Mouse (Mus musculus) CH12.LX (cell line): ENCODE measurements at regions not wholly inside any gene's neighbourhood (a gene's known extent, or its start where the extent isn't known, plus 50 kb on each side); places are given as distances from the start of the nearest gene placed in this dataset.

ENCODE experiments used
- BHLHE40 ChIP-seq: IDR thresholded peaks from 2 replicates; pipeline ENCODE4 v1.6.1; 2011; ENCODE audit warnings: mild to moderate bottlenecking, low read depth, low read length, improper control_type of control experiment
- CTCF ChIP-seq, 2 experiments: IDR thresholded peaks in 1 of 2; conservative IDR thresholded peaks in 1 of 2; 2 replicates each; pipeline ENCODE4 v1.5.1; 2011 to 2012; ENCODE audit warnings: low read depth in 2 of 2, low read length in 2 of 2, improper control_type of control experiment in 1 of 2, inconsistent platforms in 1 of 2, mild to moderate bottlenecking in 1 of 2, moderate library complexity in 1 of 2
- E2F4 ChIP-seq: IDR thresholded peaks from 2 replicates; pipeline ENCODE4 v1.6.1; 2011; ENCODE audit warnings: low read depth, low read length, improper control_type of control experiment; ENCODE audit not compliant: insufficient replicate concordance
- ELF1 ChIP-seq: IDR thresholded peaks from 2 replicates; pipeline ENCODE4 v1.6.1; 2014; ENCODE audit warnings: low read depth, mild to moderate bottlenecking, inconsistent platforms, low read length, improper control_type of control experiment
- EP300 ChIP-seq: IDR thresholded peaks from 2 replicates; pipeline ENCODE4 v1.6.1; 2011; ENCODE audit warnings: low read length, improper control_type of control experiment
- JUND ChIP-seq: conservative IDR thresholded peaks from 2 replicates; pipeline ENCODE4 v1.6.1; 2011; ENCODE audit warnings: low read depth, low read length, improper control_type of control experiment
- MAFK ChIP-seq: IDR thresholded peaks from 2 replicates; pipeline ENCODE4 v1.6.1; 2011; ENCODE audit warnings: low read length, improper control_type of control experiment; ENCODE audit not compliant: insufficient replicate concordance
- MEF2A ChIP-seq: IDR thresholded peaks from 2 replicates; pipeline ENCODE4 v1.6.1; 2014; ENCODE audit warnings: low read depth, mild to moderate bottlenecking, inconsistent platforms, low read length, improper control_type of control experiment, borderline replicate concordance
- POLR2A ChIP-seq: IDR thresholded peaks from 2 replicates; pipeline ENCODE4 v1.6.1; 2011; ENCODE audit warnings: low read depth, mild to moderate bottlenecking, improper control_type of control experiment, low read length
- POLR2AphosphoS2 ChIP-seq: IDR thresholded peaks from 2 replicates; pipeline ENCODE4 v1.6.1; 2011; ENCODE audit warnings: low read depth, low read length, improper control_type of control experiment
- RAD21 ChIP-seq: IDR thresholded peaks from 2 replicates; pipeline ENCODE4 v1.6.1; 2011; ENCODE audit warnings: low read depth, mild to moderate bottlenecking, low read length, improper control_type of control experiment, moderate library complexity
- USF2 ChIP-seq: conservative IDR thresholded peaks from 2 replicates; pipeline ENCODE4 v1.6.1; 2011; ENCODE audit warnings: low read depth, low read length, improper control_type of control experiment
- ZC3H11A ChIP-seq: IDR thresholded peaks from 2 replicates; pipeline ENCODE4 v1.6.1; 2012; ENCODE audit warnings: low read depth, mild to moderate bottlenecking, inconsistent platforms, low read length, improper control_type of control experiment
- ZNF384 ChIP-seq: IDR thresholded peaks from 2 replicates; pipeline ENCODE4 v1.6.1; 2012; ENCODE audit warnings: low read depth, low read length, improper control_type of control experiment, inconsistent platforms

DNA sequence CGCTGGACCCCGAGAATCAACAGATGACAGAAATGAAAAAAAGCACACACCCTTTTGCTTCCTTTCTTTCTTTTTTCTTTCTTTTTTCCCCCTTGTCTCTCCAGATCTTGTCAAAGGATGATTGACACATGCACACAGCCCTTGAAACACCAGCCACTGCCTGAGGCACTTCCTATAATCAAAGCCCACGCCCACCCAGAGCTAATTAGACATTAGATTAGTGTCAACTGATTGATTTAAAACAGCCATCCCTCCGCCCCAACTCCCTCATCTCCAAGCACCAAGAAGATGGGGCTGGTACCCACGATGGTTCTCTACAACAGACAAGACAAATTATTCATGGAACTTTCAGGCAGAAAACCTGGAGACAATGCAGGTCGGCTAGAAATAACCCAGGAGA is 239.5 kb upstream of the Sox9 start:
- TF ChIP-seq ZNF384 (no peak), CTCF (conservative IDR thresholded peaks at IDR 0.05 in 1 of 2, IDR thresholded peaks at IDR 0.05 in 1 of 2; ENCODE audit: low read depth in 2 of 2, low read length in 2 of 2) (no peak), MEF2A (no peak), POLR2AphosphoS2 (no peak), JUND (no peak), USF2 (no peak), ELF1 (no peak), EP300 (no peak), RAD21 (no peak), BHLHE40 (no peak), E2F4 (no peak), POLR2A (no peak), ZC3H11A (no peak), MAFK (no peak)
